Mouse (Mus musculus) heart, postnatal 0 days (tissue): Measurements from ENCODE around the gene Ssc4d. TPM values are rescaled to one million over a fixed set of nuclear protein-coding genes. Genes with fewer than 3 reads are reported as not detected.
A peak's percentile ranks its signal among the peaks of the same experiment; 100 is the strongest.

Experiments used
- ATAC-seq: fragments of 200-750 bp; cut with Nextera tagmentation; 2 replicates; pipeline ENCODE4 v1.8.0; 2017; ENCODE audit warnings: low read depth, moderate number of reproducible peaks, moderate library complexity; ENCODE audit not compliant: insufficient read depth
- DNase-seq: peaks from one replicate; pipeline ENCODE4 v3.0.0-alpha.2; 2016; ENCODE audit warnings: low spot score
- H3K27ac ChIP-seq: fragments of 300-500 bp; sonication (generic); 2 replicates; pipeline ENCODE4 v1.5.1; 2014; ENCODE audit warnings: low read depth, mild to moderate bottlenecking
- H3K27me3 ChIP-seq: fragments of 300-500 bp; sonication (generic); 2 replicates; pipeline ENCODE4 v1.6.1; 2014; ENCODE audit warnings: low read length, mixed read lengths; ENCODE audit not compliant: control insufficient read depth, insufficient read depth
- H3K36me3 ChIP-seq: fragments of 300-500 bp; sonication (generic); replicated peaks from 2 replicates; pipeline ENCODE4 v1.6.1; 2014; ENCODE audit warnings: low read length, mixed read lengths; ENCODE audit not compliant: control insufficient read depth, insufficient read depth
- H3K4me1 ChIP-seq: fragments of 300-500 bp; sonication (generic); 2 replicates; pipeline ENCODE4 v1.6.1; 2014; ENCODE audit warnings: antibody characterized with exemption; ENCODE audit not compliant: control insufficient read depth, insufficient read depth
- H3K4me2 ChIP-seq: fragments of 300-500 bp; sonication (generic); 2 replicates; pipeline ENCODE4 v1.6.1; 2014; ENCODE audit warnings: low read depth, mild to moderate bottlenecking, low read length, moderate library complexity
- H3K4me3 ChIP-seq: fragments of 300-500 bp; sonication (generic); 2 replicates; pipeline ENCODE4 v1.5.1; 2014; ENCODE audit warnings: low read depth, low read length
- H3K9ac ChIP-seq: fragments of 300-500 bp; sonication (generic); replicated peaks from 2 replicates; pipeline ENCODE4 v1.6.1; 2014; ENCODE audit warnings: low read depth, low read length, mixed read lengths
- H3K9me3 ChIP-seq: fragments of 300-500 bp; sonication (generic); replicated peaks from 2 replicates; pipeline ENCODE4 v1.6.1; 2016; ENCODE audit warnings: low read length; ENCODE audit not compliant: control insufficient read depth
- CTCF ChIP-seq: IDR thresholded peaks from 2 replicates; pipeline ENCODE4 v1.5.1; 2016; ENCODE audit warnings: antibody characterized with exemption, control low read depth, low read depth
- EP300 ChIP-seq: IDR thresholded peaks from 2 replicates; pipeline ENCODE4 v1.6.1; 2016; ENCODE audit warnings: antibody characterized with exemption, low read depth
- WGBS: fragments of 180-500 bp; shearing (Covaris S2); extraction: QIAGEN DNeasy Blood & Tissue Kit; methylation state at CpG from one replicate; pipeline ENCODE4 v1.1.7; 2014; 5-methylcytosine and 5-hydroxymethylcytosine counted together
- polyA plus RNA-seq: library from polyadenylated mRNA; unstranded; fragments of >200 nt; fragmentation: Nextera tagmentation; extraction: Ambion mirVana; gene quantifications from 2 replicates; pipeline ENCODE4 v1.2.1, GENCODE M21; 2015
- total RNA-seq: library from RNA; depleted of rRNA; stranded (reverse); fragments of >200 nt; gene quantifications from 2 replicates; pipeline ENCODE4 v1.2.3, GENCODE M21; 2014; ENCODE audit warnings: low replicate concordance

Gene Ssc4d
- total and polyA plus RNA-seq, 2 experiments from 2014 or later, result 0.55 to 3.6 TPM

DNA sequence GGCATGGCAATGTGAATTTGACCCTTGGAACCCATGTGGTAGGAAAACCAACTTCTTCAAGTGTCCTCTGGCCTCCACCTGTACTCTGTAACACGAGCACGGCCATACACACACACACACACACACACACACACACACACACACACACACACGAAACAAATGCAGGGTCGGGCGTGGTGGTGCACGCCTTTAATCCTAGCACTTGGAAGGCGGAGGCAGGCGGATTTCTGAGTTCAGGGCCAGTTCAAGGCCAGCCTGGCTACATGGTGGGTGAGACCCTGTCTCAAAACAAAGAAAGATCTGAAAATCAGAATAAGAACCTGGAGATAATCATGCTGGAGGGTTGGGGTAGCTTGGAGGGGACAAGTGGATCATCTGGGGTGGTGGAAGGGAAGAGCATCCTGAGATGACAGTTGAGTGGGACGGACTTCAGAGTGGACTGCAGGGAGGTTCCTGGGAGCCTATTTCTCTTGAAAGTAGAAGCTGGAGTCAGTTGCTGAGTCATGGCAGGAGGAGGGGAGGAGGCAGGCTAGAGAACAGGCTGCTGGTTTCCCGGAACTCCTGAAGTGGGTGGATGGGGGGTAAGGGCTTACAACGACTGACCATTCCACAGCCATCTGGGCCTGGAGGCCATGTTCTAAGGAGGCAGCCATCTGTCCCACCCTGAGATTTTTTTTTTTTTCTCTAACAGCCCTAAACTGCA is 23.5 kb downstream of the Ssc4d start:
- 0 out of 2 replicates have a peak, but pooled peaks cover 3% of the 10 kb centered on the region for H3K4me1 ChIP-seq
- no peak overlapping the region for H3K4me2 ChIP-seq
- ATAC-seq, result no peak
- H3K9ac ChIP-seq, result no peak overlapping the region
- no peak for DNase-seq
- WGBS, result 76% methylated on average over 11 of the region's 11 CpGs
- TF ChIP-seq CTCF (no peak), EP300 (no peak)
- no peak overlapping the region for H3K4me3 ChIP-seq
- no peaks in the 10 kb centered on the region for H3K27me3 ChIP-seq
- no peaks in the 10 kb centered on the region for H3K36me3 ChIP-seq
- H3K27ac ChIP-seq, result no peak overlapping the region
- no peaks in the 10 kb centered on the region for H3K9me3 ChIP-seq

- Histone ChIP-seq H3K9me3 (no peaks in the 10 kb centered on the region), H3K4me2 (no peak overlapping the region), H3K4me1 (0 out of 2 replicates have a peak, but pooled peaks cover 6% of the 10 kb centered on the region), H3K9ac (no peak overlapping the region), H3K27me3 (no peaks in the 10 kb centered on the region), H3K4me3 (no peak overlapping the region), H3K27ac (no peak overlapping the region), H3K36me3 (no peaks in the 10 kb centered on the region)
- 63% methylated on average over 5 of the region's 5 CpGs for WGBS
- TF ChIP-seq CTCF, result no peak
- TF ChIP-seq EP300, result no peak
- ATAC-seq, result no peak
- DNase-seq, result no peak
Measured at GRCm38 (mm10) chr5:135946621-135947020, 27.7 kb downstream of the Ssc4d start.

- ATAC-seq (peak; percentile 55), DNase-seq (no peak)
- H3K9me3 ChIP-seq, result no peaks in the 10 kb centered on the region
- peak overlapping the region; percentile 31; the same call in 1 of the 2 replicates for H3K4me2 ChIP-seq
- H3K4me3 ChIP-seq, result no peak overlapping the region
- no peaks in the 10 kb centered on the region for H3K36me3 ChIP-seq
- H3K27ac ChIP-seq, result no peak overlapping the region
- H3K9ac ChIP-seq, result 0 out of 2 replicates have a peak overlapping the region, but pooled peaks have one; percentile 2
- TF ChIP-seq CTCF, result no peak
- TF ChIP-seq EP300, result no peak
- H3K4me1 ChIP-seq, result 0 out of 2 replicates have a peak, but pooled peaks cover 6% of the 10 kb centered on the region
- no peaks in the 10 kb centered on the region for H3K27me3 ChIP-seq
- 33% methylated on average over 10 of the region's 10 CpGs for WGBS
Measured at GRCm38 (mm10) chr5:135945916-135946408, 28.4 kb downstream of the Ssc4d start.

DNA sequence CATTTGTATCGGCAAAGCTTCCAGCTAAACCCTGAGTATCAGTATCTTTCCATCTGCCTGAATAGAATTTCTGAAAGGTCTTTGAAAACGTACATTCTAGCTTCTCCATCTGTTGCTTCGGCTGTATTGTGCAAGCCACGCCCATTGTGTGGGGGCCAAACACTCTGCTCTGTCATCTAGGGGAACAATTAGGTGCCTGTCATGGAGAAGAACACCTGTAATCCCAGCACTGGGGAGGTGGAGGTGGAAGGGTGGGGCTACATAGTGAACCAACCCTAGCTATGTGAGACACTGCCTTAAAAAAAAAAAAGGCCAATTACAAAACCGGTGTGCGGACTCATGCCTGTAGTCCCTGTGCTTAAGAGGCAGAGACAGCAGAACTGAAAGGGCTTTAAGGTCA is 31.6 kb downstream of the Ssc4d start:
- WGBS, result 64% methylated on average over 6 of the region's 6 CpGs
- H3K9ac ChIP-seq, result no peak overlapping the region
- ATAC-seq (no peak), DNase-seq (no peak)
- H3K27me3 ChIP-seq, result no peaks in the 10 kb centered on the region
- H3K4me3 ChIP-seq, result no peak overlapping the region
- 0 out of 2 replicates have a peak, but pooled peaks cover 6% of the 10 kb centered on the region for H3K4me1 ChIP-seq
- H3K27ac ChIP-seq, result no peak overlapping the region
- H3K9me3 ChIP-seq, result no peaks in the 10 kb centered on the region
- H3K36me3 ChIP-seq, result no peaks in the 10 kb centered on the region
- TF ChIP-seq CTCF (no peak), EP300 (no peak)
- no peak overlapping the region for H3K4me2 ChIP-seq

DNA sequence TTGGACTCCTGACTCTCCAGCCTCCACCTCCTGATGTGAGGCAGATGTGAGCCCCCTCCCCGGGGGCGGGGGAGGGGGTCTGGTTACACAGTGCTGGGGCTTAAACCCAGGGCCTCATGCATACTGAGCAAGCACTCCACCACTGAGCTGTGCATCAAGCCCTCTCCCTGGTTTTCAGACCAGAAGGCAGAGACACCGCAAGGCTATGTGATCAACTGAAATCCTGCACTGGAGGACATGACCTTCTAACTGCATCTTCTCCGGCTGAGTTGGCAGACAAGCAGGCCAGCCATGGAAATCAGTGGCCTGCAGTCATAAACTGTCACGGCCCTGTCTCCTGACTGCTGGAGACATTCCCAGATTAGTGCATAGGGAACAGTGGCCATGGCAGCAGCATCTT is 33.7 kb downstream of the Ssc4d start:
- DNase-seq, result no peak
- H3K27me3 ChIP-seq, result no peaks in the 10 kb centered on the region
- 44% methylated on average over 5 of the region's 5 CpGs for WGBS
- no peak for TF ChIP-seq CTCF
- no peak for TF ChIP-seq EP300
- no peak overlapping the region for H3K4me3 ChIP-seq
- no peak overlapping the region for H3K9ac ChIP-seq
- H3K9me3 ChIP-seq, result no peaks in the 10 kb centered on the region
- H3K4me1 ChIP-seq, result 0 out of 2 replicates have a peak, but pooled peaks cover under 1% of the 10 kb centered on the region
- no peak overlapping the region for H3K27ac ChIP-seq
- no peaks in the 10 kb centered on the region for H3K36me3 ChIP-seq
- no peak overlapping the region for H3K4me2 ChIP-seq
- ATAC-seq, result peak; percentile 52
